Mouse (Mus musculus) limb, embryonic 12.5 days (tissue): ENCODE results near the gene Lrrc71. TPM values are rescaled to one million over a fixed set of nuclear protein-coding genes. Genes with fewer than 3 reads are reported as not detected.

Experiments used
- ATAC-seq: fragments of 200-750 bp; cut with Nextera tagmentation; 2 replicates; pipeline ENCODE4 v1.8.0; 2017; ENCODE audit warnings: low read depth, moderate TSS enrichment; ENCODE audit not compliant: insufficient number of reproducible peaks, insufficient read depth, low FRiP score, low TSS enrichment
- H3K27ac ChIP-seq: fragments of 300-500 bp; sonication (generic); 2 replicates; pipeline ENCODE4 v1.5.1; 2016; ENCODE audit warnings: mild to moderate bottlenecking, moderate library complexity
- H3K27me3 ChIP-seq: fragments of 300-500 bp; sonication (generic); 2 replicates; pipeline ENCODE4 v1.6.1; 2016; ENCODE audit warnings: mild to moderate bottlenecking, moderate library complexity
- H3K36me3 ChIP-seq: fragments of 300-500 bp; sonication (generic); 2 replicates; pipeline ENCODE4 v1.6.1; 2016; ENCODE audit warnings: mild to moderate bottlenecking, moderate library complexity
- H3K4me1 ChIP-seq: fragments of 300-500 bp; sonication (generic); replicated peaks from 2 replicates; pipeline ENCODE4 v1.6.1; 2016
- H3K4me2 ChIP-seq: fragments of 300-500 bp; sonication (generic); 2 replicates; pipeline ENCODE4 v1.6.1; 2016; ENCODE audit warnings: mild to moderate bottlenecking, moderate library complexity
- H3K4me3 ChIP-seq: fragments of 300-500 bp; sonication (generic); replicated peaks from 2 replicates; pipeline ENCODE4 v1.5.1; 2016; ENCODE audit warnings: mild to moderate bottlenecking
- H3K9ac ChIP-seq: fragments of 300-500 bp; sonication (generic); replicated peaks from 2 replicates; pipeline ENCODE4 v1.6.1; 2016; ENCODE audit warnings: mild to moderate bottlenecking, moderate library complexity
- H3K9me3 ChIP-seq: fragments of 300-500 bp; sonication (generic); 2 replicates; pipeline ENCODE4 v1.6.1; 2016; ENCODE audit warnings: mild to moderate bottlenecking, moderate library complexity
- WGBS: fragments of 180-500 bp; shearing (Covaris S2); methylation state at CpG from one replicate; pipeline ENCODE4 v1.1.7; 2016; 5-methylcytosine and 5-hydroxymethylcytosine counted together
- polyA plus RNA-seq: library from polyadenylated mRNA; unstranded; fragments of >200 nt; fragmentation: Nextera tagmentation; extraction: Ambion mirVana; gene quantifications from 2 replicates; pipeline ENCODE4 v1.2.1, GENCODE M21; 2016

Lrrc71 gene
- polyA plus RNA-seq = 0.33 and 0.39 TPM in 2 replicates

DNA sequence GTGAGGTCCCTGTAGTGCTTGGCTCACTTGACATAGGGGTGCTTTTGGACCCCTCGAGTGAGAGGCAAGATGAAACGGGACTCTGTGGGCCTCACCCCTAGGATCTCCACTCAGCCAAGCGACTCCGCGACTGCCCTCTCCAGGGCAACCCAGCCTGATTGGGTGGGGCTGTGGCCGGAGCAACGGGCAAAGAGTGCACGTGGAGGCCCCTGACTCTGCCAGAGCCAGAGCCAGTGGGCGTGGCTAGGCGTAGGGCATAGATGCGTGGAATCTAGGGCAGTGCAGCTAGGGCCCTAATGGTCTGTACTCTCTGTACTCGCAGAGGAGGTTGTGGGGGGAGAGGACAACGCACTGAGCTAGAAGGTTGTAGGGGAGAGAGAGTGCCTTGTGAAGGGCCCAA, at the start of gene Lrrc71:
Gene Lrrc71, minus strand, starts transcription at position 195 of the 400 bp plus-strand sequence.
- no peak for ATAC-seq
- H3K4me2 ChIP-seq = no peak within 1 kb of the TSS
- H3K27ac ChIP-seq = no peak within 1 kb of the TSS
- 49% methylated on average over 13 of the region's 13 CpGs for WGBS
- peaks cover 31% of the 10 kb centered on the region for H3K36me3 ChIP-seq
- no peaks in the 10 kb centered on the region for H3K27me3 ChIP-seq
- no peak within 1 kb of the TSS for H3K9ac ChIP-seq
- H3K9me3 ChIP-seq = no peaks in the 10 kb centered on the region
- H3K4me1 ChIP-seq = peaks cover 16% of the 10 kb centered on the region
- no peak within 1 kb of the TSS for H3K4me3 ChIP-seq

DNA sequence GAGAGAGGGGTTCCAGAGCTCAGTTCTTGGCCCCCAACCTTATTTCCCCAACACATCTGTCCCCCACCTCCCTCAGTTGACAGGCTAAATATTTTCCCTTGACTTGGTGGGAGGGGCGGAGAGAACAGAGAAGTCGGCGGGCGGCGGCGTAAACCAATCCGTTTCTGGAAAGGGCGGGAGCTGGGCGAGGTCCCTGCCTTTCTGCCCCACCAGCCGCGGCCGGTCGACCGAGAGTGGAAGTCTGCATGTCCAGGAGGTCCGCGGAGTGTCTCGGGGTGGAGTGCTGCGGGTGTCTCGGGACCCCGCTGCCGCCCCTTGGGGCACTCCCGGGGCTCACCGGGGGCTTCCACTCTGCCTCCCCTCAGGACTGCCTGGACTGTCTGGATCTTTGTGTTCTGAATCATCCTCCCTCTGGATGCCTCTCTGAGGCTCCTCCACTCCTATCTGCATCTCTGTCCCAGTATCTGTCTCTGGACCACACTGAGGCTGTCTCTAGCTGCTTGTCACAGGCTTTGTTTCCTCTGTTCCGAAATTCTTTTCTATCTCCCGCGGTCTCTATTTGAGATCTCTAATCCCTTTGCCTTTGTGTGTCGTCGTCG, 48.4 kb upstream of the Lrrc71 start, which contains the start of gene Insrr:
Gene Insrr, plus strand, starts transcription at position 216 of the 599 bp plus-strand sequence.
- Histone ChIP-seq H3K9me3 (no peaks in the 10 kb centered on the region), H3K27me3 (peaks cover 100% of the 10 kb centered on the region), H3K4me2 (peak within 1 kb of the TSS; percentile 69), H3K4me3 (peak within 1 kb of the TSS; percentile 42), H3K27ac (no peak within 1 kb of the TSS), H3K9ac (peak within 1 kb of the TSS; percentile 44; the same call in 1 of the 2 replicates), H3K4me1 (peaks cover 40% of the 10 kb centered on the region), H3K36me3 (no peaks in the 10 kb centered on the region)
- WGBS = 2% methylated on average over 29 of the region's 29 CpGs
- no peak for ATAC-seq

DNA sequence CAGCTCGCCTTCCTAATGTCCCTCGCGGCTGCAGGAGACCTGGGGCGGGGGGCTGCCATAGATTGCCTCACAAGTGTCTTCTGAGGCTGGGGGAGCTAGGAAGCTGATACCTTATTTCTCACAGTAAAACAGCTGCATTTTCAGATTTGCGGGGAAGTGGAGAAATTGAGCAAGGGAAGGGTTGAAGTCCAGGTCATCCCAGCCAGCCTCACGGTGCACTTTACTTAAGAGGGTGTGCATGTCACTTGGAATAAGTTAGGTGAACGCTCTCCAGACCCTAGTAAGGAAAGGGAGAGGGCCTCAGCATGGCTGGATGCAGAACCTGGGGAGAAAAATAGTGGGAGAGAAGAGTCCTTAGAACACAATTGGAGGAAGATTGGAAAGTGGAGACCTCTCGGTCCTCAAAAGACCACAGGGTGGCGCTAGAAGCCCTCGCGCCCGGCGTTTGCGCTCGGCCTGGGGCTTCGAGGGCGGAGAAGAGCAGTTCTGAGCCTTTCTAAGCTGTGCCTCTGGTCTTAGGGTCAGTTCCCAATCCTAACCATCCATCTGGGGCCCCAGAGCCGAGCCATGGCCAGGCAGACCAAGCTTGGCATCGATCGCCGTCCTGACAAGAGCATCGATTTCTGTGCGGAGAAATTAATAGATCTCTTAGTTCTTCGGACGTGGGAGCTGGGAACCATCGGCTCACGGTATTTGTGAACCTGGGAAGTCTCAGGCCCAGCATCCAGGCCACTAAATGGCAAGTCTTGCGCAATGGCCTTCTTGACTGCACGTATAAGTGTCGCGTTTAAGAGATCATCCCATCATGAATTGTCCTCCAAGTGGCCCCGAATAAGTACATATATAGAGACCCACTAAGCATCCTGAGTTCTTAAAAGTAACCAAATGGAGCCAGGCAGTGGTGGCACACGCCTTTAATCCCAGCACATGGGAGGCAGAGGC, 47.2 kb upstream of the Lrrc71 start:
- peaks cover 40% of the 10 kb centered on the region for H3K4me1 ChIP-seq
- H3K27ac ChIP-seq = no peak overlapping the region
- peak overlapping the region; percentile 53 for H3K9ac ChIP-seq

DNA sequence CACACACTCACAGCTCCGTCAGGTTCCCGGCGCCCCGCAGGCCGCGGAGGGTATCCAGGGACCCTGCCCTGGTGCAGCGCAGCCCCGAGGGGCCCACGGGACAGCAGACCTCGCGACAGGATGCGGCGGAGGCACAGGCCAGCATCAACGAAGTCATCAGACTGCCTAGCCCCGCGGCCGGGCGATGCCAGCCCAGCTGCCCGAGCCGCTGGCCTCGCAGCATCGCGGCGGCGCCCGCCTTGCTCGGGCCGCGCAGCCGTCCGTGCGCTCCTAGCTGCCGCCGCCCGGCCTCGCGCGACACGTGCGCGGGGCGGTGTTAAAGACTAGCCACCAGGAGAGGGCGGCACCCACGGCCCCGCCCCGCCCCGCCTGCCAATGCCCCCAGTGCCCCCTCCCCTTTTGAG, 46.5 kb upstream of the Lrrc71 start, which contains the start of gene Ntrk1:
Gene Ntrk1, minus strand, starts transcription at position 241 of the 404 bp plus-strand sequence.
- no peaks in the 10 kb centered on the region for H3K36me3 ChIP-seq
- H3K27me3 ChIP-seq = peaks cover 100% of the 10 kb centered on the region
- H3K9me3 ChIP-seq = no peaks in the 10 kb centered on the region
- H3K4me1 ChIP-seq = peaks cover 44% of the 10 kb centered on the region
- H3K4me3 ChIP-seq = peak within 1 kb of the TSS; percentile 40
- ATAC-seq = no peak
- WGBS = 1% methylated on average over 47 of the region's 47 CpGs
- H3K4me2 ChIP-seq = peak within 1 kb of the TSS; percentile 62
- H3K9ac ChIP-seq = peak within 1 kb of the TSS; percentile 53
- H3K27ac ChIP-seq = no peak within 1 kb of the TSS

More for the DNA sequence above, 47.2 kb upstream of the Lrrc71 start:
- Histone ChIP-seq H3K36me3 (no peaks in the 10 kb centered on the region), H3K9me3 (no peaks in the 10 kb centered on the region), H3K27me3 (peaks cover 100% of the 10 kb centered on the region), H3K4me3 (peak overlapping the region; percentile 40), H3K4me2 (peak overlapping the region; percentile 62)
- WGBS = 16% methylated on average over 33 of the region's 33 CpGs
- no peak for ATAC-seq

DNA sequence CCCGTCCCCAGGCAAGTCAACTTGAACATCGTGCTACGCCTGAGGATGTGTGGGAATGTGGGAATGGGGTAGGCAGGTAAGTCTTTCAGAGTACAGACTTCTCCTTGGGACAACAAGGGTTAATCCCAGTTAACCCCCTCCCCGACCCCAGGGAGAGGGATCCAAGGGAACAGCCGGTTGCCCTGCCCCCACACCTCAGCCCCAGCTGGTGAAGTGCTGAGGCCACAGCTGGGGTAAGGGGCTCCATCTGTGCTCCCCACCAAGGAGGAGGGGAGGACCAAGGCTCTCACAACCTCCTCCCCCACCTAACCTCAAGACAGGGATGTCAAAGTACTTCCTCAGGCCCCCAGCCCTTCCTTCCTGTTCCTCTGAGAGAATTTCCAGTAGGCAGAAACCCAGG, 41.3 kb upstream of the Lrrc71 start:
- 0 out of 2 replicates have a peak overlapping the region, but pooled peaks have one; percentile 3 for H3K4me2 ChIP-seq
- ATAC-seq = no peak
- H3K4me3 ChIP-seq = no peak overlapping the region
- H3K4me1 ChIP-seq = peaks cover 27% of the 10 kb centered on the region
- no peak overlapping the region for H3K27ac ChIP-seq
- 27% methylated on average over 5 of the region's 5 CpGs for WGBS
- no peaks in the 10 kb centered on the region for H3K36me3 ChIP-seq
- H3K9ac ChIP-seq = no peak overlapping the region
- H3K9me3 ChIP-seq = no peaks in the 10 kb centered on the region
- peaks cover 55% of the 10 kb centered on the region for H3K27me3 ChIP-seq

DNA sequence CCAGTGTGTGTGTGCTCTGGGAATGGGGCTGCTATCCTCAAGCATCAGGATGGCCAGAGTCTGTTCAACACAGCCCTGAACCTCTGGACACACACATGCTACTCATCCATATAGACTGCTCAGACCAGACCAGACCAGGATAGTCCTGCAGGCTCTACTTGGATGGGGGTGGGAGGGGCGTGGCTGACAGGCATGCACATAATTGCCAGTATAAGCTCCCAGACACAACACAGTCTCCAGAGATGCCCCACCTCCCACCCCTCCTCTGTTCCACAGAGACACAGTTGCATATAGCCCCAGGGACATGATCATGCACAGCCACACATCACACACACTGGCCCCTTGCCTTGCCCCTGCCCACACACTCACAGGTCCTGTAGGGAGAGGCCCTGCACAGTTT, 40.8 kb upstream of the Lrrc71 start:
- H3K27me3 ChIP-seq = peaks cover 50% of the 10 kb centered on the region
- ATAC-seq = 0 out of 2 replicates have a peak, but pooled peaks have one; percentile 17
- no peak overlapping the region for H3K27ac ChIP-seq

DNA sequence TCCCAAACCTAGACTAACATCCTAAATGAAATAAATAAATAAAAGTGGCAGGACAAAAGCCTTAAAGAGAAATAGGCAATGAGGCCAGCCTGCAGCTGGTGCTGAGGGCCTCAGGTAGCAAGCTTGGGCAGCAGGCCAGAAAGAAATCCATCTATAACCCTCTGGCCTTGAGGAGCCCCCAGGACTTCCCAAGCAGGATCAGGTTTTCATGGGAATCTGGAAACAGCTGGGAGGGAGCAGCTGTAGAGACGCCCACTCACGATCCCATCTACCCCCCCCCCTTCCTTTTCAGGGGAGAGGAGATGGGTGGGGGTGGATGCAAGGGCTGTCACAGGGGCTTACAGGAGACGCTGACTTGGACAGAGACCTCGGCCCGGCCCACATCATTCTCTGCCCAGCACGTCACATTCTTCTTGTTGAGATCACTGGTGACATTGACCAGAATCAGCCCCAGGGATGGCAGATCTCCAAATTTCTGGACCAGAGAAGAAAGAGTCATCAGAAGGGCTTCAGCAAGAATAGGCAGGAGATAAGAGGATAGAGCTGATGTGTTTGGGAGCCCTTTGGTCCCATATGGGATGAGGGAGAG, 37.3 kb upstream of the Lrrc71 start:
- WGBS = 58% methylated on average over 6 of the region's 6 CpGs
- Histone ChIP-seq H3K9ac (no peak overlapping the region), H3K4me3 (no peak overlapping the region), H3K9me3 (no peaks in the 10 kb centered on the region), H3K27ac (no peak overlapping the region), H3K27me3 (peaks cover 23% of the 10 kb centered on the region), H3K36me3 (no peaks in the 10 kb centered on the region), H3K4me1 (peaks cover 22% of the 10 kb centered on the region), H3K4me2 (no peak overlapping the region)
- ATAC-seq = no peak

More for the DNA sequence above, 40.8 kb upstream of the Lrrc71 start:
- no peaks in the 10 kb centered on the region for H3K9me3 ChIP-seq
- no peaks in the 10 kb centered on the region for H3K36me3 ChIP-seq
- H3K4me3 ChIP-seq = no peak overlapping the region
- WGBS = 42% methylated on average over 1 of the region's 1 CpGs
- H3K9ac ChIP-seq = no peak overlapping the region
- 0 out of 2 replicates have a peak overlapping the region, but pooled peaks have one; percentile 3 for H3K4me2 ChIP-seq
- H3K4me1 ChIP-seq = peaks cover 22% of the 10 kb centered on the region

DNA sequence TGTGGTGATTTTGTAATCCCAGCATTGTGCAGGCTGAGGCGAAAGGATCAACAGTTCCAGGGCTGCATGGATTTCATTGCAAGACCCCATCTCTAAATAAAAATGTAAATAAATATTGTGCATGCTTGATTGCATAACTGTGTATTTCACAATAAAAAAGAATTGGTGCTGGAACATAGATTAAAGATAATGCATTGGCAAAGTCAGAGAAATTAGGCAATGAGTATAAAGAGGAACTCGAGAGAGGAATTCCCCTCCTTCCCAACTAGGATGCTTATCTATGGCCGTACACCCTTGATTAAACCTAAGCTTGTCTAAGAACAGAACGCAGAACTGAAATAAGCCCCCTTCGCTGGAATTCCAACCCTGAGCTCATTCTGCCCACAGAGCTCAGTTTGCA, 36.7 kb upstream of the Lrrc71 start:
- Histone ChIP-seq H3K9ac (no peak overlapping the region), H3K4me2 (no peak overlapping the region), H3K4me3 (no peak overlapping the region), H3K4me1 (peaks cover 21% of the 10 kb centered on the region), H3K27me3 (peaks cover 22% of the 10 kb centered on the region), H3K27ac (no peak overlapping the region), H3K9me3 (no peaks in the 10 kb centered on the region), H3K36me3 (no peaks in the 10 kb centered on the region)
- no peak for ATAC-seq
- WGBS = 81% methylated on average over 5 of the region's 5 CpGs

DNA sequence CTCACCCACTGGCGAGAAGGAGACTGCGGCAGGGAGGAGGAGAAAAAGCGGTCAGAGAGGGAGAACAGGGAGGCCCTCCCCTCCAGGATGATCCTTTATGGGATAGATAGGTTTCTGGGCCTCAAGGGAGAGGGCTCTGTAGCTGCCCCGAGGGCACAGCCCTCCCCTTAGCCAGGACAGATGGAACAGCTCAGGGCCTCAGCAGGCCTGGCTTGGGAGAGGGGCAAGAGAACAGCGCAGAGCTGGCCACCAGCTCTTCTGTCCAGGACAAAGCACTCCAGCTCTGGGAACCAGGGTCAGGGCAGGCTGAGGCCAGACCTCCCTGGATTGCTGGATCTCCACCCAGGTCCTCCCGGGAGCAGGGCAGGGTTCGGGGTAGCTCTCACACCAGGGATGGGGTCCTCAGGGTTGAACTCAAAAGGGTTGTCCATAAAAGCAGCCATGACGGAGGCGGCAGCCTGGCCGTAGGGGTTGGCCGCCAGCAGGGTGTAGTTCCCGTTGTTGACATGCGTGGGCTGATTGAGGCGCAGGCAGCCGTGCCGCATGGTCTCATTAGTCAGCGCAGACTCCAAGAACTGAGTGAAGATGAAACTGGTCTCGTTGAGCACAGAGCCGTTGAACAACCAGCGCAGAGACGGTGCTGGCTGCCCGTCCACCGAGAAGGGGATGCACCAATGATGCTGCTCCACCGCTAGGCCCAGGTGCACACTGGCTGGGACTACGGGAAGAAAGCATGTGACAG, 35.0 kb upstream of the Lrrc71 start:
- Histone ChIP-seq H3K9ac (no peak overlapping the region), H3K36me3 (no peaks in the 10 kb centered on the region), H3K4me1 (peaks cover 15% of the 10 kb centered on the region; the same call in 1 of the 2 replicates), H3K27me3 (peaks cover 32% of the 10 kb centered on the region), H3K4me2 (no peak overlapping the region), H3K9me3 (no peaks in the 10 kb centered on the region), H3K27ac (no peak overlapping the region), H3K4me3 (no peak overlapping the region)
- no peak for ATAC-seq
- 87% methylated on average over 25 of the region's 25 CpGs for WGBS

DNA sequence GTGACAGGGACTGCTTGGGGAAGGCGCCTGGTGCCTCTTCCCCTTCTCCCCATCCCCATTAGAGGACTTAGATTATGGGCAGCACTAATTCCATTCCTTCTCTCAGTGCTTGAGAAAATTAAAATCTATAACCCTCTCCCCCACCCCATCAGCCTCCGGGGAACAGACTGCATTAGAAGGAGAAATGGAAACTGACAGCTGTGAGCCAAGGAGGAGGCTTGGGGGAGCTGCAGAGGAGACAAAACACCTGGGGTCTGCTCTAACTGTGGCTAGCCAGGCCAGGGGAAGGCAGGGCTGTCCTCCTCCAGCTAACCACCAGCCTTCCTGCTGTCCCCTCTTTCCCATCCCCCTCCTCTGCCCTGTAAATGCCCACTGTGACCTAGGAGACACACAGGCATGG, 30.7 kb upstream of the Lrrc71 start:
- no peak overlapping the region for H3K27ac ChIP-seq
- 44% methylated on average over 2 of the region's 2 CpGs for WGBS
- ATAC-seq = no peak
- H3K36me3 ChIP-seq = no peaks in the 10 kb centered on the region
- peaks cover 11% of the 10 kb centered on the region; the same call in 1 of the 2 replicates for H3K4me1 ChIP-seq
- H3K9ac ChIP-seq = no peak overlapping the region
- no peaks in the 10 kb centered on the region for H3K9me3 ChIP-seq
- no peak overlapping the region for H3K4me3 ChIP-seq
- H3K27me3 ChIP-seq = peaks cover 60% of the 10 kb centered on the region
- H3K4me2 ChIP-seq = no peak overlapping the region
